Mouse (Mus musculus): ENCODE results near the gene Kcng4.

Kcng4 gene

DNA sequence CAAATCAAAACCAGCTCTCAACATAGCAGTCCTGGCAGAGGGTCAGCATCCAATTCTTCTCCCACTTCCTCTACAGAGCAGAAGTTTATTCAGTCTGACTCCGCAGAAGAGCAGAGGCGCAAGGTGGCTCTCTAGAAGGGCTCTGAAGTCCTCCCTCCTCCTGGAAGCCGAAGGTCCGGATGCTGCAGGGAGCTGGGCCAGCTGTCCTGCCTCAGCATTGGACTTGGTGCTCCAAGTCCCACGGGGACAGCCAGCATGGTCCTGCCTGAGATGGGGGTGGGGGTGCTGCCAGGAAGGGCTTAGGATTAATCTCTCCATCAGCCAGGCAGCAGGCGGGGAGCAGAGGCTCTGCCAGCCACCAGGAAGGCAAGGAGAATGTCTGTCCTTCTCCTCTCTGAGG, at the start of gene Kcng4:
Gene Kcng4 (minus strand): TSS at position 303 of the 400 bp plus-strand sequence.
- no peak for DNase-seq (ENCODE audit: low spot score)

DNA sequence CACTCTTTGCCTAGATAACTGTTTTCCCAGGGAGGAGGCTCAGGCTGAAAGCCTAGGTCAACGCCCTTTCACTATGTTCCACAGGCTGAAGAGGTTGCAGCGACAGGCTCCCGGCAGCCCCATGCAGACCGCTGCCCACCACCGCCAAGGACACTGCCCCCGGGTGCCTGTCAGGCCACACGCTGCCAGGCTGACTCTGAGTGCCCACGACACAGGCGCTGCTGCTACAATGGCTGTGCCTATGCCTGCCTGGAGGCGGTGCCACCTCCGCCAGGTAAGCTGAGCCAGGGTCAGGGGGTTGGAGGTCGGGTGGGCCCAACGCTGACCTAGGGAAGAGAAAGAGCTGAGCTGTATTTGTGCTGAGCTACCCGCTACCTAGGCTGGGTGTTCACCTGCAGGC, 43.7 kb upstream of the Kcng4 start:
- DNase-seq (ENCODE audit: low spot score) = no peak

DNA sequence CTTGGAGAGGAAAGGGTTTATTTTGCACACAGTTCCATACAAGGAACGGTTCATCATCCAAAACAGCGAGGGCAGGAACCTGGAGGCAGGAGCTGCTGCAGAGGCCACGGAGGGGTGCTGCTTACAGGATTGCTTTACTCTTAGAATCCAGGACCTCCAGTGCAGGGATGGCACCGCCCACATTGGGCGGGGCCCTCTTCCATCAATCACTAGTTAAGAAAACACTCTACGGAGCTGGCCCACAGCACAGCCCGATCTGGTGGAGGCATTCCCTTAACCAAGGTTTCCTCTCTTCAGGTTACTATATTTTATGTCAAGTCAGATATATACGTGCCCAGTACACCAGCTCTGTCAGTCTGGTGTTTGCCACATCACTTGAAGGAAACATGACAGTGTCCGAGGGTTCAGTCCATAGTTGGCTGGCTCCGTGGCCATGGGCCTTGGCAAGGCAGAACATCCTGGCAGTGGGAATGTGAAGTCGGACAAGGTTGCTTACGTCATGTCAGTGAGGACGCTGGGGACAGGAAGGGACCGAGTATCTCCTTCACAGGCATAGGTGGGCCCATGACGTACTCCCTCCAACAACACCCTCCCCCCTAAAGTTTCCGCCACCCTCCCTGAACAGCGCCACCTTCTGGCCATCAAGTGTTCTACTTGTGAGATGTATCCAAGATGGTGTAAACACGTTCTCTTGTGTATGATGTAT, 42.8 kb upstream of the Kcng4 start:
- no peak for DNase-seq (ENCODE audit: low spot score)

DNA sequence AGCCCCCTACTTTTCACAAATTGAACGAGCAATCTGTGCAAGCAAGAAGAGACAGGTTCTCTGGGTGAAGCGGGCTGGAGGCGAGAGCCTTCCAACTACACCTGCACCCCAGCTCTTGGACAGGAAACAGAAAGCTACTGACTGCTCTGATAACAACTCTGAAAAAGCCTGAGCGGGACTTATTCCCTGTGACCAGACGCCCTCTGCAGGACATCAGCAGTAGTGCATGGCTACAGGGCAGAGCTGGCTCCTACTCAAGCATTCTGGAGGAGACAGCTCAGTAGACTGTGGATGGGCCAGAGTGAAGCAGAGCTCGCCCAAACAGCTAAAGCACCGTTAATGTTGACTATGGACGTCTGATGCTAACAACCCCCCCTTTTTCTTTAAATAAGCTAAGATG, 40.9 kb upstream of the Kcng4 start:
- peak; percentile 86 for DNase-seq (ENCODE audit: low spot score)

DNA sequence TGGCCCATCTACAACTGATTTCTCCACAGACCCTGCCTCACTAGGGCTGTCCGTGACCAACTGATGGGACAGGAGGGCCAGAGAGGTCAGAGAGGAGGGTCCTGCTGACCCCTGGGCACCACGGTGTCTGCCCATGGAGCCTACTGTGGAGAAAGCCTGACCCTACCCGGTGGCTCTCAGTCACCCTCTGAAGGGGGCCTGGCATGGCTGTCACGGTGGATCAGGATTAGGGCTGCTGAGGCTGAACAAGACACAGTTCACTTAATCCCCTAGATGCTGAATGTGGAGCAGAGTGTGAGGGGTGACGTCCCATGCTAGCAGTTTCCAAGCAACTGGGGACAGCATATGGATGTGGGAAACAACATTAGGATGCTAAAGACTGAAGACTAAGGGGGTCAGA, 40.0 kb upstream of the Kcng4 start:
- no peak for DNase-seq (ENCODE audit: low spot score)

DNA sequence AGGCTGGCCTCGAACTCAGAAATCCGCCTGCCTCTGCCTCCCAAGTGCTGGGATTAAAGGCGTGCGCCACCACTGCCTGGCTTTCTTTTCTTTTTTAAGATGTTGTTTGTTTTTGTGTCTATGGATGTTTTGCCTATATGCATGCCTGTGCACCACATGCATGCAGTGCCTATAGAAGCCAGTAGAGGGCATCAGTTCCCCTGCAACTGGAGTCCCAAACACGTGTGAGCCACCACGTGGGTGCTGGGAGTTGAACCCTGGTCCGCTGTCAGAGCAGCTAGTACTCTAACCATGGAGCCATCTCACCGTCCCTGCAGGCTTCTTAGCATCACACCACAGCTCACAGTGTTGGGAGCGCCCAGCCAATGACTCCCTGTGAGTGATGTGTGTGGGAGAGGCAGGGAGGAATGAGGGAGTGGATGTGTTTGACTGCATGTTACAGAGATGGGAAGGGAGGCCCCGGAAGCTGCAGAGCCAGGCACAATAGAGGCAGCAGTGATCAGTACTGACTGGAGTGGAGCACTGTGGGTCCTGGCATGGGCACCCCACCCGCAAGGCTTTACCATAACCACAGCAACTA, 38.6 kb upstream of the Kcng4 start:
- DNase-seq (ENCODE audit: low spot score) = no peak

DNA sequence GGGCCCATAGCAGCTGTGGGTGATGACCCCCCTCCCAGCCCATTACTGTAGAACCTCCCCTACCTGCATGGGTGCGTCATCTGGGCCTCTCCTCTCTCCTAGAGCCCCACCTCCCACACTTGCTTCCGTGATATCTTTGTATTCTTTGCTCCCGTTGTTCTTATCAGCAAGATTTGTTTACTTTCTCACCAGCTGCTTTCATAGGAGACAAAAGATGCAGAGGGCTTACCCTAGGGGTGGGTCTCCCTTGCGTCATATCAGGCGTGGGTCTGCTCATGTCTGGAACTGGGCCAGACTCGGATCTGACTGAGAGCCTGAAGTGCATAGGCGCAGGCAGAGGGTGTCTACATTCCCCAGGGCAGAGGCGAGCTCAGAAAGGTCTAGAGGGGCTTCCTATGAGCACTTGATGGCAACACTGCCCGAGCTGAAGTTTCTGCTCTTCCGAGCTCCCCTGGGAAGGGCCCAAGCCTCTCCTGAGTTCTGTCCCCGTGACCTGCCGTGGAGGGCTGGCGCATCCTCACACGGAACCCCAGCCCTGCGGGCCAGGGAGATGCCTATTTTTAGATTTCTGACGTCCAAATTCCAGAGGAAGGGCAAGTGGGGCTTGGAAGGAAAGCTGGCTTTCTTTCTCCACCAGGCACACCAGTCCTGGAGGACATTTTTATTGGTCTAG, 35.1 kb upstream of the Kcng4 start:
- DNase-seq (ENCODE audit: low spot score) = peak; percentile 67

DNA sequence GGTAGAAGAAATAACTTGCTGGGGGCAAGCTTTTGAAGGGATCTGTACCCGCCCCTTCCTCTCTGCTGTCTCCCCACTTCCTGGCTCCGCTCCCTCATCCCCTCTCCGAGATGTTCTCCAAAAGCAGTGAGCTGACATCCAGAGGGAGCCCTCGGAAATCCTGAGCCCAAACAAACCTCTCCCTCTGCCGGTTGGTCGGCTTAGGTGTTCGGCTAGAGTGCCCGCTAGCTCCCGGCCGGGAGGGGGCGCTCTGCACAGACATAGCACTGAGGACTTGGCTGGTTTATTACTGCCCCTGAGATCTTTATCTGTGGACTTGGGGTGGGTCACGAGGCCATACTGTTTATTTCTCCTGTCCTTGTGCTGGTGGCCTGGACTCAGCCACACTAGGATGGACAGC, 33.8 kb upstream of the Kcng4 start:
- no peak for DNase-seq (ENCODE audit: low spot score)

DNA sequence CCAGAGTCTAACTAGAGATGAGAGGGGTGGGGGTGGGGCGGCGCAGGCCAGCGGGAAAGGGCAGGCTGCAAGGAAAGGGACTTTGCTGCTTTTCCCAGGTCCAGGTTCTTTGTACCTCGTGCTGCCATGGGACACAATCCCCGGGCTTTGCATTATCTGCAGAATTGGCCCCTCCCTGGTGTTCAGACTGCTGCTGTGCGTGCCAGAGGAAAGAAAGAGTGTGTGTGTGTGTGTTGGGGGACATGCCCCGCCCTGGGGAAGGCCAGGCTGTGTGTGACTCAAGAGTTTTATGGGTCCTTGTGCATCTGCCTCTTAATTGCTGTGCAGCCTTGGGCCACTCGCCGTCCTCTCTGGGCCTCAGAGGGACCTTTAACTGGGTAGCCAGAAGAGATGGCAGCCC, 33.0 kb upstream of the Kcng4 start:
- no peak for DNase-seq (ENCODE audit: low spot score)

DNA sequence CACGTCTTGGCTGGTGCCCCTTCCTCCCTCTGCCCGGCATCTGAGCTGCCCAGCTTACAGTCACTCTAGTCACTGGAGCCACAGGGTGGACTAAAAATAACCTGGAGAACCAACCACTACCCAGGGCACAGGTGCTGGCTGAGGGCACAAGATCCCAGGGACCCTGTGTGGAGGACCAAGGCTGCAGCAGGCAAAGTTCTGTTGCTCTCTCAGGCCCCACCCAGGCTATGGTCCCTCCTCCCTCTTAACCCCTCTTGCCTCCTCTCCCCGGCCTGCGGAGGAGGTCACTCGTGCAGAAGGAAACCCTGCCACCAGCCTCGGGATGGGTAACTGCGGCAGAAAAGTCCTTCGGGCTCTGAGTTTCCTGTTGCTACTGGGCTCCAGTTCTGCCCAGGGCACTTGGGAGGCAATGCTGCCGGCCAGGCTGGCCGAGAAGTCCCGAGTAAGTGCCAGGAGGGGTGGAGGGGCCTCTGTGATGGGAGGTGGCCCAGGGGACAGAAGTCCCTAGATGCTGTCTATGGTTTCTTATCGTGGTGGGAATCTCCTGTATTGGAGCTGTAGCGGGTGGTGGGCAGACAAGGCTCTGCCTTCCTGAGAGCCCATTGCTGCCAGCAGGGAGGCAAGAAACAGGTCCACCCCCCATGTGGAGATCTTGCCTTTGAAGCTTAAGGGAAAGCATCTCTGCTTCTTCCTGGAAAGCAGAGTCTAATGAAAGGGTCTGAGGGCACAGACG, 30.9 kb upstream of the Kcng4 start, which contains the start of gene Wfdc1:
Gene Wfdc1 (plus strand): TSS at position 147 of the 733 bp plus-strand sequence.
- DNase-seq (ENCODE audit: low spot score) = peak; percentile 42

DNA sequence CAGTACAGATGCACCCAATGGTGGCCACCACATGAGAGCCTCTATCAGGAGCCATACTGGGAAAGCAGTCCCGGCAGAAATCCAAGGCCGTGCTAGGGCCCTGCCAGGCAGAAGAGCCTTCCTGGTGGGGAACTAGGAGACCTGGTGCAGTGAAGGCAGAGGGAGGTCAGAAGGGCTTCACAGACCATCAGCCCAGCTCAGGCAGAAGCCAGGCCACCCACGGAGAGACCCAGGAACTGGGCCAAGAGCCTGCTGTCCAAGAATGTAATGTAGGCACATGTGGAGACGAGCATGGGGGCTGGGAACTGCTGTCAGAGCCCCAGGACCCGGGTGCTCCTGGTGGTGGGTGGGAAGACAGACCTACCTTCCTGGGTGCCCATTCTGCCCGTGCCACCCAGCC, 29.8 kb upstream of the Kcng4 start:
- DNase-seq (ENCODE audit: low spot score) = peak; percentile 65

DNA sequence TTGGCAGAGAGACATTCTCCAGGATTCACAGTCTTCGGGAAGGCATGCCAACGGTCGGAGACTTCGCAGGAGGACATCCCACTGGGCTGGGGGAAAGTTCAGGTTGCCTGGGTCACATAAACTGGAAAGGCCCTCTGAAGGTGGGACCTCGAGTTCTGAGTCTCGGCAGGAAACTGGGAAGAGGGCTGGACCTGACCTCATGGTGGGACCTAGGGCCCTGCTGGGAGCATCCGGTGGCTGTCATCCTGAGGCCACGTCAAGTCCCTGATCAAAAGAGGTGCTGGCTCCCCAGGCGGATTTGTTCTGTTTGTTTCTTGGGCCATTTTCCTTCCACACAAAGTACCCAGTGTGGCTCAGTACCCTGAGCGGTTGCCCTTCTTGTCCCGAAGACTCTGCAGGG, 28.0 kb upstream of the Kcng4 start:
- no peak for DNase-seq (ENCODE audit: low spot score)

DNA sequence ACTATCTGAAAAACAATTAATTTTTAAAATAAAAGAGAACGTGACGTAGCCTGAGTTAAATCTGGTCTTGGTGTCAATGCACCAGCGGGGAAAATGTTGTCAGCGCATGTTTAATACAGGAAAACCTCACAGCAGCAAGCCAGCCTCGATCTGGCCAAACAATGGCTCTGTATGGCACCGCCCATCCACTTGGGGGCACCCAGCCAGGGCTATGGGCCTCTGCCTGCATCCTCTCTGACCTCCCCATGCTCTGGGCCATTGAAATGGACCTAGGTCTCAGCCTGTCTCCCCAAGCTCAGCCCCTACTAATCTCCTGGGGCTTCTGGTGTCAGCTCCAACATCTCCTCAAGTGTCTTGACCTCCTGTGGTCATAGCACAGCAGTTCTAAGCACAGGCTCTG, 26.4 kb upstream of the Kcng4 start:
- no peak for DNase-seq (ENCODE audit: low spot score)

DNA sequence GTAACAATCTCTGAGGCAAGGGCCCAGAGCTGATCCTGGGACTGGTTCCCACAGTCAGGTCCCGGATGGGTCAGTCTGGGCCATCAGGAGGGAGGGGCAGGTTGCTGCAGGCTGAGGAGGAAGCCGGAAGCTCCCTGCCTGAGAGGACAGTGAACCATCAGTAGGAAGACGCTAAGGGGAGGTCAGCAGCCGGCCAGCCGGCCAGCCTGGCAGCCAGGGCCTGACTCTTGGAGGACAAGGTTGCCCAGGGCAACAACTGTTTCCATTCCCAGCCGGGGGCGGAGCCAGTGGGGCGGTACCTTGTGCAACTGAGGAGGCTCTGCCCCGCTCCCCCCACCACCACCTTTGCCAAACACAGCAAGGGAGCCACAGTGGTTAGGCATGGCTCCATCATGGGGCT, 25.6 kb upstream of the Kcng4 start:
- DNase-seq (ENCODE audit: low spot score) = peak; percentile 87

DNA sequence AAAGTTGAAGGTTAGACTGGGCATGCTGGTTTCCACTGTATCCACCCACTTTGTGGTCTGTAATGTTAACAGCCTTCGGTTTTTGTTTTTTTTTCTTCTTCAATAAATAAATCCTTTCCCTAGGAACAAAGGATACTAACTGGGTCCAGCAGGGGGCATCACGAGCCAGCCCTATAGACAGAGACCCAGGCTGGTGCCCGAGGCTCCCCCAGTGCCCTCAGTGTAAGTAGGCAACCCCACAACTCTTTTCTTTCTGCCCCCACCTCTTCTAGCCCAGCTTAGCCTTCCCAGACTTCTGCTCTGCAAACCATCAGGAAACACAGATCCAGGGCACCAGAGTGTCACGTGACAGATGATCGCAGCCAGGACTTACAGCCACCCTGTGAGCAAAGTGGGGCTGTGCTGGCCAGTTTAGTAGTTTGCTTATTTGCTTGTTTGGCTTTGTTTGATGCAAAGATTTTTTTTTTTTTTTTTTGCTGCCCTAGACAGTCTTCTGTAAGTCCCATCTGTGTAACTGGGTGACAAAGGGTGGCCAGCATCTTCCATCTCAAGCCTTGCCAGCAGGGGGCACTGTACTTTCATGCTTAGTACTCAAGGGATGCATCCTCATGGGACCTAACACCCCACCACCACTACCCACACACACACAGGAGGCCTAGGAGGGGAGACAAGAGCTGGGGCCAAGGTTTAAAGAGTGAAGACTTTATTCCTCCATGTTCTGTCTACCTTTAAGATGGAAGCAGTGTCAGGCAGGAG, 21.4 kb upstream of the Kcng4 start:
- DNase-seq (ENCODE audit: low spot score) = no peak

DNA sequence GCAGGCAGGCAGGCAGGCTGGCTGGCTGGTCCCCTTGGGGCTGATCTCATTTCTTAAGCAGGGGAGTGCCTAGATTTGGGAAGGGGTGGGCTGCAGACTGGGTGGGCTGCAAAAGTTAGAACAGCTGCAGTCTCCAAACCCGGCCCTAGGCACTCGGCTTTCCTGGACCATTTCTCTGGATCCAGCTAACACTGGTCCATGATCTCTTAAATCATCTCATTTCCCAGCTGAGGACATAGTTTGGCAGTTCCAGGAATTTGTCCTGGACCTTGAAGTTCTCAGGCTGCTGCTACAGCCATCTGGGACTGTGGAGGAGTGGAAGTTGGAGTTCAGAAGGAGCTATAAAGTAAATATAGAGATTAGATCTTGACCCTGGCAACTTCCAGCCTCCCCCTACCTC, 15.8 kb upstream of the Kcng4 start:
- peak; percentile 52 for DNase-seq (ENCODE audit: low spot score)

DNA sequence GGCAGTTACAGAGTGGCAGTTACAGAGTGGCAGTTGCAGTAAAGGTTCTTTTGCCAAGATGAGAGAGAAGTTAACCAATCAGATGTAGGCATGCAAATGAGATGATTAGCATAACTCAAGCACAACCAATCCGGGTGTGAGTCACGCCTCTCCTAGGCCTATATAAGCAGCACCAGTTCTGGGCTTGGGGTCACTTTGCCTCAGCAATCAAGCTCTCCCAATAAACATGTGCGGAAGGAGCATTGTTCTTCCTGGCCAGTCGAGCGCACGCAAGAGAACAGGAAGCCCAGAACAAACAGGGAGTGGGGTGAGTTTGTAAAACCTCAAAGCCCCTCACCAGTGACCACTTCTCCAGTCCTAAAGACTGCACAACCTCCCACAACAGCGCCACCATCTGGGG, 11.4 kb upstream of the Kcng4 start:
- no peak for DNase-seq (ENCODE audit: low spot score)

DNA sequence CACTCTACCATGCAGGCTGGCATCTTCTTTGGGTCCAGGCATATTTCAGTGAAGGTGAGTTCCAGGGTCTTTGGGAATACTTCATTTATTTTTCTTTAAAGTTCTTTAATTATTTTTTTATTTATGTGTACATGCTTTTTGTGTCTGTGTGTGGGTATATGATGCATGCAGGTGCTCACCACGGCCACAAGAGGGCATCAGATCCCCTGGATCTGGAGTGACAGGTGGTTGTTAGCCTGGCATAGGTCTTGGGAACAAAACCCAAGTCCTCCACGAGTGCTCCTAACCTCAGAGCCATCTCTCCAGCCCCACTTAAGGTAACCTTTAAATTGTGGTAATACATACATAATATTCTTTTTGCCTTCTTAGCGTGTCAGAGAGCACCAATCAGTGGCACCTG, 10.7 kb upstream of the Kcng4 start:
- DNase-seq (ENCODE audit: low spot score) = no peak

DNA sequence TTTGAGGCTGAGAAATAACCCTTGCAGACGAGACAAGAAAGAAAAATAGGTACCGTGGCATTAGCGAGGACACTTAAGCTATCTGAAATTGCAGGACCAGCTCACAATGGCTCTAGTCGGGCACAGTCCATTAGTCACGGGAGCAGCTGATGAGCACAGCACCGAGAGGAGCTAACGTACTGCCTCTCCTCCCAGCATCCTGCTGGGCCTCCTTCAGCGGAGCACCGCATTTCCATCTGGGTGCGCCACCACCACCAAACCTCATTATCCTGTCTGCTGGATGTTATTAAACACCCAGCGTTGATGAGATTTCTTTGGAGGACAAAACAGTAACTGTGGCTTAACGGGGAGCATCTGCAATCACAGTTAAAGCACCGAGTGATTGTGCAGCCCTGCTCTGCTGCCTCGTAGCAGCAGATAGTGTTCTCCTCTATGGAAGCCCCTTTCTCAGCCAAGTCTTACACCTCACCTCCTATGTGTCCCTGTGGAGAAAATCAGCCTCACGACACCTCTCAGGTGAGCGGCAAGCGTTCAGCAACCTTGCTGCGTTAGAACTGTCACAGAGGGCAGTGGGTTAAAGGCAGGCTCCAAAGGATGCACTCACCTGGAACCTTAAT, 9.6 kb upstream of the Kcng4 start:
- DNase-seq (ENCODE audit: low spot score) = no peak

DNA sequence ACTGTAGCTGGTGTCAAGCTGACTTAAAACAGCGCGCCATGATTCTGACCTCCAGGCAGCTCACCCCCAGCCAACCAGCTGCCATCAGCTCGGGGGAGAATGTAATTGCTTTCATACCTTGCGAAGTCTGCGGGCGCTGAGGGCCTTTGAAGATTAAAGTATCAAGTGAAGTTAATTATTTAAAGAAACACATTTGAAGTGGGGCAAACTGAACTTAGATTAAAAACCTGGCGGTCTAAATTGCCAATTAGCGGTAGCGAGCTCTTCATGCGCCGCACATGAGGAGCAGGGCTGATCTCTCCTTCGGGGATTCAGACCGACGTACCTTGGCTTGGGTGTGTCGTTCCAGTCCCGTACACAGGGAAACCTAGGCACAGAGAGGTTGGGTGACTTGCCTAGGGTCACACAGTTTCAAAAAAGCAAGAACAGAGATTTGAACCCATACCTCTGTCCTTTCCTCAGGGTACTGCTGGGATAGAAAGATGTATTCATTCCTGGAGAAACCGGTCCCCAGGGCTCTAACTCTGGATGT, 9.0 kb upstream of the Kcng4 start:
- DNase-seq (ENCODE audit: low spot score) = no peak

DNA sequence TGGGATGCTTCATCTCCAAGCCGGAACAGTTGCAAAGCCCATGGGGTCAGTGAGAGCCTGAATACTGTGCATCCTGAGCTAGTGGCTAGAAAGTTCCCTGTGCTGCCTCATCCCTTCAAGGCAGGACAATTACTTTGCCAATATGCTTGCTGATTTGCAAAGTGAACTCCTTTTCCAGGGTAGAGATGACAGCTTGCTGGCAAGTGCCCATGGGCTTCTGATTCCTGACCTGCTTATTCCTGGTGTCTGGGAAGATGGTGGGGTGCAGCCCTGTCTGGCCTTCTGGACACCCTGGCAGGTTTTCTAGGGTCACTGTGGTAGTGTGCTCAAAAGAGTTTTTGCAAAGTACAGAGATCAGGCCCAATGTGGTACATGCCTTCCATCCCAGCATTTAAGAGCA, 7.5 kb upstream of the Kcng4 start:
- no peak for DNase-seq (ENCODE audit: low spot score)

Measured in testis, postnatal 14 days (tissue).